In genomic region chrX:77559199-77559881, GRCm38 (mm10) we compare ENCODE assay signal across 12 mouse cellular contexts. TPM values are rescaled to one million over a fixed set of nuclear protein-coding genes. Genes with fewer than 3 reads are reported as not detected.
DNase-seq lines count a peak whose midpoint lies in the region; ATAC-seq and TF ChIP-seq lines count a peak whose summit lies in the region.
"Had no signal": no experiment of that assay in that cellular context is flagged by ENCODE, and none has a peak within 500 bp of the region (broad histone marks: within the 10 kb centered on the region; RNA-seq: fewer than 3 reads in every experiment).

No protein-coding gene starts in this region.

- no peak overlapping the region for H3K4me2 ChIP-seq in liver, embryonic 14.5 days (ENCODE audit: low read depth)
- no peak overlapping the region for H3K4me2 ChIP-seq in forebrain, embryonic 11.5 days (ENCODE audit: low read depth, low read length, severe bottlenecking)
- H3K4me2 ChIP-seq: hindbrain, embryonic 15.5 days had no signal

- TF ChIP-seq EP300 in liver, embryonic 14.5 days (IDR thresholded peaks at IDR 0.05; ENCODE audit: low read depth): 0 out of 2 replicates have a peak, but pooled peaks have one; percentile 14

- peak; percentile 49 to 53 for DNase-seq in heart, adult 18-20 months
- no peak for DNase-seq in heart, embryonic 10.5 days (ENCODE audit: low spot score)
- peak; percentile 14 for DNase-seq in NIH3T3 (ENCODE audit: low read depth)
- peak; percentile 69 to 84 for DNase-seq in cerebellum, postnatal 25 days
- no peak for DNase-seq in liver, embryonic 14.5 days (ENCODE audit: low read depth in 3 of 3, low spot score in 3 of 3)
- no peak for DNase-seq in forebrain, embryonic 11.5 days (ENCODE audit: low spot score)
- no peak for DNase-seq in frontal cortex, postnatal 25 days (ENCODE audit: low spot score in 2 of 2)
- DNase-seq: spleen, adult 18-20 months had no signal

- no peaks in the 10 kb centered on the region for H3K4me1 ChIP-seq in heart, embryonic 10.5 days
- H3K4me1 ChIP-seq in liver, embryonic 14.5 days (replicated peaks; ENCODE audit: control insufficient read depth in 2 of 2, insufficient read depth in 2 of 2, low read length in 1 of 2): peaks cover 0 to 10% of the 10 kb centered on the region in 2 experiments; a peak in 2 of 4 replicates
- no peaks in the 10 kb centered on the region for H3K4me1 ChIP-seq in forebrain, embryonic 11.5 days (replicated peaks; ENCODE audit: control insufficient read depth, insufficient read depth, low read length)

- no peak overlapping the region for H3K27ac ChIP-seq in heart, embryonic 10.5 days
- no peak overlapping the region for H3K27ac ChIP-seq in liver, embryonic 14.5 days
- no peak overlapping the region for H3K27ac ChIP-seq in forebrain, embryonic 11.5 days (ENCODE audit: low read depth, low read length)
- H3K27ac ChIP-seq: hindbrain, embryonic 15.5 days had no signal

- no peak overlapping the region for H3K4me3 ChIP-seq in heart, embryonic 10.5 days
- no peak overlapping the region for H3K4me3 ChIP-seq in liver, embryonic 14.5 days (ENCODE audit: insufficient read depth in 1 of 2, low read depth in 2 of 2, low read length in 2 of 2)
- H3K4me3 ChIP-seq in forebrain, embryonic 11.5 days (ENCODE audit: low read depth, low read length): no peak overlapping the region
- H3K4me3 ChIP-seq: hindbrain, embryonic 15.5 days; myocyte had no signal

- H3K36me3 ChIP-seq in heart, embryonic 10.5 days: no peaks in the 10 kb centered on the region
- no peaks in the 10 kb centered on the region for H3K36me3 ChIP-seq in liver, embryonic 14.5 days (replicated peaks; ENCODE audit: control insufficient read depth, insufficient read depth, low read depth)
- no peaks in the 10 kb centered on the region for H3K36me3 ChIP-seq in forebrain, embryonic 11.5 days (ENCODE audit: control insufficient read depth, insufficient read depth, low read length)
- H3K36me3 ChIP-seq: hindbrain, embryonic 15.5 days had no signal

- H3K9me3 ChIP-seq in heart, embryonic 10.5 days: no peaks in the 10 kb centered on the region
- H3K9me3 ChIP-seq in liver, embryonic 14.5 days (ENCODE audit: control insufficient read depth, low read length): no peaks in the 10 kb centered on the region
- no peaks in the 10 kb centered on the region for H3K9me3 ChIP-seq in forebrain, embryonic 11.5 days (ENCODE audit: control insufficient read depth, low read length)
- H3K9me3 ChIP-seq: hindbrain, embryonic 15.5 days had no signal

- H3K9ac ChIP-seq in liver, embryonic 14.5 days (replicated peaks): no peak overlapping the region
- H3K9ac ChIP-seq in forebrain, embryonic 11.5 days (ENCODE audit: low read length): no peak overlapping the region
- H3K9ac ChIP-seq: hindbrain, embryonic 15.5 days had no signal

- TF ChIP-seq CTCF in liver, embryonic 14.5 days (IDR thresholded peaks at IDR 0.05; ENCODE audit: low read depth): no peak

- H3K27me3 ChIP-seq in heart, embryonic 10.5 days (ENCODE audit: insufficient read depth, poor library complexity, severe bottlenecking): no peaks in the 10 kb centered on the region
- H3K27me3 ChIP-seq in liver, embryonic 14.5 days (ENCODE audit: control insufficient read depth, insufficient read depth, low read length): no peaks in the 10 kb centered on the region
- H3K27me3 ChIP-seq in forebrain, embryonic 11.5 days (ENCODE audit: control insufficient read depth, insufficient read depth, low read length): no peaks in the 10 kb centered on the region
- H3K27me3 ChIP-seq: CH12.LX; hindbrain, embryonic 15.5 days had no signal

- ATAC-seq in liver, embryonic 14.5 days (ENCODE audit: insufficient read depth): peak; percentile 48; the same call in 1 of the 2 replicates
- no peak for ATAC-seq in forebrain, embryonic 11.5 days (replicated peaks; ENCODE audit: low FRiP score)
- no peak for ATAC-seq in granulocyte monocyte progenitor cell, adult 5-6 weeks (replicated peaks; ENCODE audit: poor library complexity, severe bottlenecking)

RNA-seq across cellular contexts. Expression of gene Tbl1x, which starts 48.5 kb away (rescaled TPM):
- total RNA-seq in heart, adult 18-20 months (2021): 10 to 100 TPM; 29.2 to 31.6 TPM
- polyA plus RNA-seq in heart, embryonic 10.5 days (2016; fragmentation: Nextera tagmentation; extraction: Ambion mirVana): 59.9 and 66.6 TPM in 2 replicates
- polyA plus RNA-seq in liver, embryonic 14.5 days (2012; rRNA removed): 6.4 and 7.6 TPM in 2 replicates
- 14.2 and 18.6 TPM in 2 replicates for polyA plus RNA-seq in liver, embryonic 14.5 days (2014; fragmentation: Nextera tagmentation; extraction: Ambion mirVana)
- polyA plus RNA-seq in forebrain, embryonic 11.5 days (2014; fragmentation: Nextera tagmentation; extraction: Ambion mirVana): 79.4 and 86.6 TPM in 2 replicates
- 38.5 and 41.5 TPM in 2 replicates for total RNA-seq in granulocyte monocyte progenitor cell, adult 5-6 weeks (2014; fragmentation: Nextera tagmentation)
- total RNA-seq in granulocyte monocyte progenitor cell, adult 5-6 weeks (2017): 33.1 and 37.9 TPM in 2 replicates

Comparison
In these comparisons a context has a peak if more than half of its experiments do, and no peak if none do; other contexts are left out.
1. DNase-seq: peak in heart, adult 18-20 months (2 of 2), NIH3T3 (single experiment) and cerebellum, postnatal 25 days (2 of 2); none in heart, embryonic 10.5 days (single experiment), liver, embryonic 14.5 days (0 of 3), forebrain, embryonic 11.5 days (single experiment) and frontal cortex, postnatal 25 days (0 of 2).